Comparison of ENCODE assay signal across 25 mouse cellular contexts in genomic region chr12:116348755-116349286, GRCm38 (mm10). TPM values are rescaled to one million over a fixed set of nuclear protein-coding genes. Genes with fewer than 3 reads are reported as not detected.
DNase-seq lines count a peak whose midpoint lies in the region; ATAC-seq and TF ChIP-seq lines count a peak whose summit lies in the region.
"Had no signal": no experiment of that assay in that cellular context is flagged by ENCODE, and none has a peak within 500 bp of the region (broad histone marks: within the 10 kb centered on the region; RNA-seq: fewer than 3 reads in every experiment).

No protein-coding gene starts in this region.

- no peak overlapping the region for H3K9ac ChIP-seq in liver, postnatal 0 days (replicated peaks)
- H3K9ac ChIP-seq in MEL (ENCODE audit: control insufficient read depth, low read depth, low read length, poor library complexity, severe bottlenecking): no peak overlapping the region
- no peak overlapping the region for H3K9ac ChIP-seq in intestine, postnatal 0 days (ENCODE audit: low read depth, low read length)
- H3K9ac ChIP-seq: embryonic facial prominence, embryonic 12.5 days; forebrain, embryonic 13.5 days; forebrain, embryonic 15.5 days; forebrain, postnatal 0 days had no signal

- peak; percentile 70; the same call in 1 of the 2 replicates for ATAC-seq in liver, postnatal 0 days
- peak; percentile 50 for ATAC-seq in megakaryocyte progenitor cell, adult 5-6 weeks (replicated peaks; ENCODE audit: poor library complexity)
- ATAC-seq in intestine, postnatal 0 days: no peak
- ATAC-seq: activated CD4-positive, CD25-positive, alpha-beta regulatory T cell, adult 4 months; CD4-positive, CD25-positive, alpha-beta regulatory T cell, adult 4 months; forebrain, embryonic 13.5 days; forebrain, embryonic 15.5 days; forebrain, postnatal 0 days; Patski had no signal

- TF ChIP-seq POLR2A in MEL (IDR thresholded peaks at IDR 0.05; ENCODE audit: control insufficient read depth in 1 of 2, insufficient read depth in 1 of 2, low read depth in 1 of 2, low read length in 2 of 2, poor library complexity in 1 of 2): no peak

- H3K27ac ChIP-seq in liver, postnatal 0 days (ENCODE audit: low read depth): no peak overlapping the region
- no peak overlapping the region for H3K27ac ChIP-seq in MEL (ENCODE audit: control insufficient read depth, low read depth, low read length)
- H3K27ac ChIP-seq in intestine, postnatal 0 days (ENCODE audit: low read depth, low read length): no peak overlapping the region
- H3K27ac ChIP-seq: embryonic facial prominence, embryonic 10.5 days; embryonic facial prominence, embryonic 12.5 days; forebrain, embryonic 13.5 days; forebrain, embryonic 15.5 days had no signal

- no peak for DNase-seq in liver, postnatal 0 days
- no peak for DNase-seq in liver
- no peak for DNase-seq in MEL (ENCODE audit: low read depth, low spot score)
- no peak for DNase-seq in layer of hippocampus, adult 18-20 months (ENCODE audit: low spot score in 2 of 2)
- no peak for DNase-seq in adrenal gland, postnatal 10 days
- DNase-seq: adrenal gland, adult 8-10 months; adrenal gland, postnatal 25 days; B cell, adult 2 months; cerebellum, adult 11-12 months; cerebellum, adult 2 months; cerebellum, adult 9-10 months; cerebellum, postnatal 10 days; cerebellum, postnatal 25 days; forebrain, postnatal 0 days had no signal

- no peak for TF ChIP-seq CTCF in liver, postnatal 0 days (IDR thresholded peaks at IDR 0.05; ENCODE audit: low read depth)
- TF ChIP-seq CTCF in MEL (IDR thresholded peaks at IDR 0.05 in 2 of 3, conservative IDR thresholded peaks at IDR 0.05 in 1 of 3; ENCODE audit: control insufficient read depth in 1 of 3, insufficient read depth in 1 of 3, low read depth in 2 of 3, low read length in 3 of 3, poor library complexity in 1 of 3, severe bottlenecking in 1 of 3): no peak
- TF ChIP-seq CTCF in intestine, postnatal 0 days (IDR thresholded peaks at IDR 0.05; ENCODE audit: low read depth): no peak

- H3K9me3 ChIP-seq in liver, postnatal 0 days (ENCODE audit: low read length): no peaks in the 10 kb centered on the region
- no peaks in the 10 kb centered on the region for H3K9me3 ChIP-seq in MEL (replicated peaks; ENCODE audit: insufficient read depth, low read length)
- no peaks in the 10 kb centered on the region for H3K9me3 ChIP-seq in intestine, postnatal 0 days (ENCODE audit: control insufficient read depth)
- H3K9me3 ChIP-seq: embryonic facial prominence, embryonic 10.5 days; embryonic facial prominence, embryonic 12.5 days; forebrain, embryonic 13.5 days; forebrain, embryonic 15.5 days; G1E had no signal

- no peak overlapping the region for H3K4me3 ChIP-seq in liver, postnatal 0 days (ENCODE audit: low read depth, low read length)
- H3K4me3 ChIP-seq in MEL (ENCODE audit: control insufficient read depth in 1 of 2, insufficient read depth in 1 of 2, low read depth in 2 of 2, low read length in 2 of 2): no peak overlapping the region
- H3K4me3 ChIP-seq in intestine, postnatal 0 days (ENCODE audit: low read depth, low read length): no peak overlapping the region
- H3K4me3 ChIP-seq: embryonic facial prominence, embryonic 10.5 days; embryonic facial prominence, embryonic 12.5 days; forebrain, embryonic 13.5 days; forebrain, embryonic 15.5 days had no signal

- no peaks in the 10 kb centered on the region for H3K79me2 ChIP-seq in MEL (ENCODE audit: control insufficient read depth, insufficient read depth, low read length, poor library complexity)

- H3K4me1 ChIP-seq in liver, postnatal 0 days (ENCODE audit: insufficient read depth): no peaks in the 10 kb centered on the region
- peaks cover 0 to 2% of the 10 kb centered on the region in 2 experiments; a peak in 1 of 4 replicates for H3K4me1 ChIP-seq in MEL (ENCODE audit: control insufficient read depth in 1 of 2, insufficient read depth in 2 of 2, low read length in 2 of 2)
- H3K4me1 ChIP-seq in intestine, postnatal 0 days (replicated peaks; ENCODE audit: control insufficient read depth, insufficient read depth, low read length): no peaks in the 10 kb centered on the region
- H3K4me1 ChIP-seq: embryonic facial prominence, embryonic 10.5 days; embryonic facial prominence, embryonic 12.5 days; forebrain, embryonic 13.5 days; forebrain, embryonic 15.5 days had no signal

- no peak for TF ChIP-seq EP300 in liver, postnatal 0 days (IDR thresholded peaks at IDR 0.05; ENCODE audit: low read depth)
- TF ChIP-seq EP300 in MEL (IDR thresholded peaks at IDR 0.05; ENCODE audit: low read depth in 1 of 2, low read length in 2 of 2): peak; percentile 47 to 65; a peak in 3 of 4 replicates

- H3K4me2 ChIP-seq in liver, postnatal 0 days (ENCODE audit: low read depth, low read length): no peak overlapping the region
- H3K4me2 ChIP-seq in intestine, postnatal 0 days (replicated peaks; ENCODE audit: low read depth): no peak overlapping the region
- H3K4me2 ChIP-seq: embryonic facial prominence, embryonic 12.5 days; forebrain, embryonic 13.5 days; forebrain, embryonic 15.5 days had no signal

- H3K27me3 ChIP-seq in liver, postnatal 0 days (ENCODE audit: insufficient read depth, low read length): no peaks in the 10 kb centered on the region
- no peaks in the 10 kb centered on the region for H3K27me3 ChIP-seq in MEL (ENCODE audit: control insufficient read depth in 1 of 2, insufficient read depth in 2 of 2, low read length in 2 of 2)
- no peaks in the 10 kb centered on the region for H3K27me3 ChIP-seq in intestine, postnatal 0 days (replicated peaks; ENCODE audit: control insufficient read depth, insufficient read depth, low read length)
- H3K27me3 ChIP-seq: CH12.LX; embryonic facial prominence, embryonic 12.5 days; forebrain, embryonic 13.5 days; forebrain, embryonic 15.5 days; Patski had no signal

- peaks cover 46% of the 10 kb centered on the region for H3K36me3 ChIP-seq in liver, postnatal 0 days (replicated peaks; ENCODE audit: insufficient read depth, low read length)
- H3K36me3 ChIP-seq in MEL (ENCODE audit: control insufficient read depth in 1 of 2, insufficient read depth in 2 of 2, low read length in 2 of 2): peaks cover 5 to 66% of the 10 kb centered on the region in 2 experiments; a peak in 3 of 4 replicates
- H3K36me3 ChIP-seq in intestine, postnatal 0 days (ENCODE audit: control insufficient read depth, insufficient read depth): peaks cover 52% of the 10 kb centered on the region

- TF ChIP-seq RAD21 in MEL (IDR thresholded peaks at IDR 0.05; ENCODE audit: low read depth, low read length): no peak

TF ChIP-seq in MEL, 35 proteins besides CTCF, POLR2A, EP300 and RAD21:
- TF ChIP-seq GATA1 (IDR thresholded peaks at IDR 0.05; ENCODE audit: low read depth, low read length) (peak; percentile 57; the same call in 1 of the 2 replicates), TAL1 (IDR thresholded peaks at IDR 0.05; ENCODE audit: low read length) (peak; percentile 35), MYC (IDR thresholded peaks at IDR 0.05; ENCODE audit: low read depth, low read length) (no peak)

RNA-seq across cellular contexts. Expression of gene Ncapg2, which starts 56.4 kb away (rescaled TPM):
- 15.9 and 21.2 TPM in 2 replicates for polyA plus RNA-seq in liver, postnatal 0 days (2015; fragmentation: Nextera tagmentation; extraction: Ambion mirVana)
- total RNA-seq in MEL (2012; rRNA removed): 95.2 and 104 TPM in 2 replicates
- 100 to 1,000 TPM in 1 of 2 experiments, 10 to 100 TPM in 1; 89.3 to 102 TPM for polyA plus RNA-seq in MEL (2012; ENCODE audit: insufficient read depth in 1 of 2, insufficient read length in 2 of 2, low read depth in 1 of 2, low replicate concordance in 2 of 2, missing spikeins in 1 of 2)
- total RNA-seq in megakaryocyte progenitor cell, adult 5-6 weeks (2015): 68.9 and 72.7 TPM in 2 replicates
- total RNA-seq in megakaryocyte progenitor cell, adult 5-6 weeks (2017): 139 and 142 TPM in 2 replicates
- total RNA-seq in layer of hippocampus, adult 18-20 months (2021): 1 to 10 TPM; 4.0 to 5.8 TPM
- 10 to 100 TPM; 22.1 to 23.0 TPM for total RNA-seq in adrenal gland, postnatal 10 days (2021)
- 8.5 and 9.4 TPM in 2 replicates for polyA plus RNA-seq in intestine, postnatal 0 days (2015; fragmentation: Nextera tagmentation; extraction: Ambion mirVana)
